Mouse (Mus musculus): ENCODE measurements at regions not wholly inside any gene's neighbourhood (a gene's known extent, or its start where the extent isn't known, plus 50 kb on each side); places are given as distances from the start of the nearest gene placed in this dataset.

DNA sequence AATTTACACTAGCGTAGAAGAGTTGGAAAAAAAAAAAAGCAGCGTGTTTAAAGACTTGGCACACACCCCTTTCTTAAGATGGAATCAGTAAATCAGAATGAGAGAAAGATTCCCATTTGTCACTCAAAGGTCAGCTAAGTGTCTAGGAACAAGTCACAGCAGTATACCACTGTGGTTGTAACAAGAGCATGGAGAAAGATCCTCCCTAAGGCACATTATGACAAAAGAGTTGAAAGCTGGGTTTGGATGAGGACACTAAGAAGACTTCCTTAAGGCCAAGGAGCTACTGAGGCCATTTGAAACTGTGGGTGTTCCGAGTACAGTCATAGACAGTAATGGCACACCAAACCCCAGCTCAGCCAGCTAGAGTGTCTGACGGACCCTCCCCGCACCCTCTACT is 167.2 kb downstream of the Btg1 start:
- in situ Hi-C loops (cut with MboI, MseI): no loop called here

- in situ Hi-C loops (cut with MboI, MseI): no loop called here
These were observed 170.2 kb downstream of the Btg1 start for GRCm38 (mm10) chr10:96786903-96787571.

- in situ Hi-C loops (cut with MboI, MseI): no loop called here
These were observed 170.8 kb downstream of the Btg1 start for GRCm38 (mm10) chr10:96787572-96787946.

DNA sequence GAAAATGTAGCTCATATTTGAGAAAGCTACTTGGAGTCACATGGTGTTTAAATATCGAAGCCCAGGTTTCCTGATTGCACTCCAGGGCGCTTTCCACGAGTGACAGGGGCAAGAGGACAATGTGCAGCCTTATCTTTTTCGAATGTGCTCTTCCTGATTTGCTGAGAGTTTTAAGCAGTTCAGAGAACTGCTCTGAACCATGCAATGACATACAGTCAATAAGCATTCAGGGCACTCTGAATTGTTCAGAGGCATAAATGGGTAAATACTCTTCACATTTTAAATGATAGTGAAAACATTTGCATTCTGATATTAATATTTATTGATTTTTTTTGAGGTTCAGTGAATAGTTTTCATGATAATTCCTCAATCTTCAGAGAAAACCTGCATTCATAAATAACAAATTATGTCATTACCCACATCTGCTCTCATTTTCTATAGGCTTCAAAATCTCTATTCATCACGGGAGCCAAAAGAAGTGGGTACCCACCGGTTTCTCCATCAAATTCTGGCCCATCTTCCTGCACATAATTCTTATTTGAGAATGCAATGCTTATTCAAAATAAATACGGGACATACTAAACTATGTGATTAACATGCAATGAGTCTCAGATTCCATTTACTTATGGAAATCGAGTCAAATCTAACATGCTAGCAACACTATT is 171.7 kb downstream of the Btg1 start:
- in situ Hi-C loops (cut with MboI, MseI): no loop called here

DNA sequence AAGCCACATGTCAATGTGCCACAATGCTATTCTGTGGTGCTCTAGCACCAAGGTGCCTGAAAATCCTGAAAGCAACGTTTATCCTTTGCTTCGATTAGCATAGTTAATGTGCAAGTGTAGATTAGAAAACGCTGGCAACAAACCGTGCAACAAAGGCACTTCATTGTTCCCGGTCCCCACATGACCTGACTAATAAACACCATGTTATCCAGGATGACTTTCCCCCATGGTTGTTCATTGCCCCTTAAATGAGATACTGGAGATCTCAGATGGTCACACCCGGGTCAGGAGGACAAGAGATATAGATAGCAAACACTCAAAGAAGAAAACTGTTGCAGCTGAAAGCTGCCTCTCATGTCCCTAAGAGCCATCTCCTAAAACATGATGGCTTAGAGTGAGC is 180.3 kb downstream of the Btg1 start:
- in situ Hi-C loops (cut with MboI, MseI): no loop called here

DNA sequence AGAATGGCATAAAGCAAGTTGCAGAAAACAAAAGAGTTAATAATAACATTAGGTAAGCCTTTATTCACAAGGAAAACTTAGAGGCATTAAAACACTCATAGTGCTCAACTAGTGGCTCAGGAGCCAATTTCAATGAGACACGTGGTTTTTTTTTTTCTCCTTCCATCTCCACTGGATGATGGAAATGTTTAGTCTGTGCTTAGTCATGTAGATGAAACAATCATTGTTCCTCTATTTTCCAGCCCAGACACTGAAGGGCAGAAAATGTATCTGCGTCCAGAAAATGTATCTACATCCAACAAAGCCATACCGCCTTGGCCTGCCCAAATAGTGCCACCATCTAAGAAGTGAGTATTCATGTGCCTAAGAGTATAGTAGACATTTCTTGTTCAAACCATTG is 184.0 kb downstream of the Btg1 start:
- in situ Hi-C loops (cut with MboI, MseI): no loop called here

- in situ Hi-C loops (cut with MboI, MseI): no loop called here
These were observed 187.4 kb downstream of the Btg1 start for GRCm38 (mm10) chr10:96804030-96804784.

- in situ Hi-C loops (cut with MboI, MseI): no loop called here
These were observed 189.8 kb downstream of the Btg1 start for GRCm38 (mm10) chr10:96806579-96806978.

DNA sequence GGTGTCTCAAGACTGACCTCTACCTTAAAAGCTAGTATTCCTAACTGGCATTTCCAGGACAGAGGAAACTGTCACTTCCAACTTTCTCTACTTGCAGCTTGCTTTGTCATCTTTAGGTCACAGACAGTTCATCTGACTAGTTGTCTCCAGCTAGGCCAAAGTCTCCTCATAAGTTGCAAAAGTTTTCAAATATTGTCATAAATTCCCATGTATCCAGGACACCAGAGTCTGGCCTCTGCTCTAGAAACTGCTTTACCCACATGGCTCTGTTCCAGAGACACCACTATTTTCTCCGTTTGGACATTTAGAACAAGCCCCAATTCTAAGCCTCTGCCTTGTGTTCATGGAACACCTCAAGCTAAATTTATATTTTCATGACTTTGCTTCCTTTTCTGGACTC is 205.0 kb downstream of the Btg1 start:
- in situ Hi-C loops (cut with MboI, MseI): no loop called here

DNA sequence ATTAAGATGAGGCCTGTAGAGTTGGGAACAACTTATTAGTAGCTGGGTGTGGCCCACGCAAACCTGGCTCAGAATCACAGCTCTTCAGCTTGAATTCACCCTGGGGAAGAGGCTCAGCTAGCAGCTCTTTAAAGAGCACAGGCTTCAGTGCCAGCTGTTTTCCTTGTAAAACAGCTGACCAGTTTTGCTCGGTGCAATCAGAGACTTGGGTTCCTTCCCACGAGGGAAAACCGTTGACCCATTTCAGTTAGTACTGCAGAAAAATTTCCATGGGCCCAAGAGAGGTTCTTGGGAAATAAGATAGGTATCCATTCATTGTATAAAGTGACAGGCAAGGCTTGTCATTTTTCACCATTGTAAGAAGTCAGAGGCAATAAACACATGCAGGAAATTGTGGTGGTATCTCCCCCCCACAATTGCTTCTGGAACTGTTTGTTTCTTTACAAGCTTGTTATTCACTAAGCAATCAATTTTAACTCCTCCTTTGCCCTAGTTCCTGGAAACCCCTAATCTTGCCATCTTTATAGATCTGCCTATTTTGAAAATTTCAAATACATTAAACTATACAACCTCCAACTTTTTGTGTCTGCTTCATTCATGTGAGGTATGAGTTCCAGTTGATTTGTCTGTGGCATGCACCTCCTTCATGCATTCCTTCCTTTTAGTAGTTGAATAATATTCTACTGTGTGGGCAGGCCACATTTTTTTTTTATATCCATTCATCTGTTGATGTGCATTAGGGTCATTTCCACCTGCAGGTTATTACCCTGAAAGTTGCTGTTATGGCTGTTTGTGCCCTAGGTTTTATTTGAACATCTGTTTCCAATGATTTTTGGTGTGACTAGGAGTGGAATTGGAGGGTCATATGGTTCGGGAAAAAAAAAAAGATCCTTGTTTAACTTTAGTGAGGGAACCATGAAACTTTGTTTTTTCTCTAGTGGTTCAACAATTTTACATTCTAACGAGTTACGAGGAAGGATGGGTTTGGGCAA is 205.8 kb downstream of the Btg1 start:
- in situ Hi-C loops (cut with MboI, MseI): no loop called here

- in situ Hi-C loops (cut with MboI, MseI): no loop called here
These were observed 209.5 kb downstream of the Btg1 start for GRCm38 (mm10) chr10:96826234-96826788.

DNA sequence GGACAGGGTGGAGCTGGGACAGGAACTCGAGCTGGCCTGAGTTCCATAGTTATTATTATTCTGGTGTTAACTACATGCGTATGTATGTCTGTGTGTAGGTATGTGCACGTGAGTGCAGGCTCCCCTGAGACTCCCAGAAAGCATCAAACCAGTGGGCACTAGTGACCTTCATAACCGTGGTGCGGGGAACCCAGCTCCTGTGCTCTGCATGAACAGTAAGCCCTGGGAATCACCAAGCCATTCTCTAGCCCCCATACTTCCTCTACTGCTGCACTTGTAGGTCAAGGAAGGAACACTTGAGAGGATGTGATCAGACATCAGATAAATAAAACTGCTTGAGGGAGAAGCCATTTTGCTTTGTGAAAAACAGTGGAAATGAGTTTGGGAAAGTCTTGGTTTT is 211.2 kb downstream of the Btg1 start:
- in situ Hi-C loops (cut with MboI, MseI): no loop called here

DNA sequence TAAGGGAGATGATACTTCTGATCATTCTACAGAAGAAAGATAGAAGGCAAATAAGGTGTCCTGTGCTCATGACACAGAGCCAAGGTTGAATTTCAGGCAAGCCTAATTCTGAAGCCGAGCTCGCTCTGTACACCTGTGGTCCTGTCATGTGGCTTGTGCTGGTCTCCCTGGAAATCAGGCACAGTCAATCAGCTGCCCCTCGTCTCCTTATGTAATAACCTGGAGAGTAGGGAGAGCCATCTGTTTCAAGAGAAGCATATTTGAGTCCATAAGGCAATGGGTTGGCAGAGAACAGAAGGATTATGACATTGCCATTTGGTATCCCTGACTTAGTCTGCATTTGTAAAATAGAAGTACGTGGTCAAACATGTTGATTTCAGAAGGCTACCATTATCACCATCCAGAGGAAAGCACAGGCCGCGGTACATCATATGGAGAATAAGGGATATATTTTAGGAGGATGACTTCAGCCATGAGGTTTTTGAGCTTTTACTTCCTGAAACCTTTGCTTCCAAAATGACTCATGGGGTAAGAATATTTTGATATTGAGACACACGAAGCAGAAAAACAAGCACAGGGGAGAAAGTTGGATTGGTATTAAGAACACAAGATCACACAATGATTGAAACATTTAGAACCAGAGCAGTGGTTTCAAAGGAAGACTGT is 211.9 kb downstream of the Btg1 start:
- in situ Hi-C loops (cut with MboI, MseI): no loop called here

DNA sequence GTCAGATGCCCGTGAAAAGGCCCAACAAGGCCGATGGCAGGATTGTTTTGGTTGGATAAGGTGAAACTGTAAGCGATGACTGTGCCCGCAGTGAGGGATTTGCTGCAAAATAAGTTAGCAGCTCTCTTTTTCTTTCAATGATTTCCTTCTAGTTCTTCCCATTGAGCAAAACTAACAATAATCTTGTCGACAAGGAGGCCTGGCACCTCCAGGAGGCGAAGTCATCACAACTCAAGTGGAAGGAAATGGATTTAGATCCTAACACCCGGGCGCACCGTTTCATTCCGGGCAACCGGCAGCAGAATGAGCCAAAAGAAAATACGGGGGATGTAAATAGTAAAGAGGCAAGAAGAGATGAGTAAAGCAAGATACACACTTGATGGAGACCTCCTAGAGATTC is 214.3 kb downstream of the Btg1 start:
- in situ Hi-C loops (cut with MboI, MseI): no loop called here

DNA sequence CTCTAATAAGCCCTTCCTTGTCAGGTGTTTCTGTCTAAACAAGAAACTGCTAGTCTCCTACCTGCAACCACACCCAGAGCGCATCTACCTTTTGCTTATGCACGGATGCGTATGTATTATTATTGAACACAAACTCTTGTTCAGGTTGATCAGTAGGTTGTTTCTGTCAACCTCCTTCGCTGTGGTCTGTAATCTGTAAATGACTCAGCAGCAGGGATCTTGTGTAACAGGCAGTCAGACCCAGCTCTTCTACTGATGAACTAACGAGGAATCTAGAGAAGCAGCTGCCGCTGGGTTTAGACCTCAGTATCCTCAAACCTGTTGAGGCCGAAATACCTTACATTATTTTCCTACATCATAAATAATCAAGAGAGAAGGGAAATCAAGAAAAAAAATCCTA is 220.4 kb downstream of the Btg1 start:
- in situ Hi-C loops (cut with MboI, MseI): no loop called here

DNA sequence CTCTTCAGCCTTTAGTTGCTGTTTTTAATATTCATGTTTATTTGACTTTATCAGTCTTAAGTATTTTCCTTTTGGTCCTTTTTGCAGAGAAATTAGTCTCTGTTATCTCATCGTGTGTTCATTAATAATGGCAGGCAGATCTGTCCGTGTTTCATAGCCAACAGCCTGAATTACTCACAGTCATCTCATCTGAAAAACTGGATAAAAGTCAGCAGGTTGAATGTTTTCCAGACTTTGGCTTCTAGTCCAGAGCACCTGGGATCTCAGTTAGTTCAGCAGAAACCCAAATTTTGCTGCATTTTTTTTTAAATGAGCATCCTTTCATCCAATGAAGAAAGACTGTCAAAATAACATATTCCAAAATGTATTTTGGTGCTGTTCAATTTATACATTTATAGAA is 224.3 kb downstream of the Btg1 start:
- in situ Hi-C loops (cut with MboI, MseI): no loop called here

DNA sequence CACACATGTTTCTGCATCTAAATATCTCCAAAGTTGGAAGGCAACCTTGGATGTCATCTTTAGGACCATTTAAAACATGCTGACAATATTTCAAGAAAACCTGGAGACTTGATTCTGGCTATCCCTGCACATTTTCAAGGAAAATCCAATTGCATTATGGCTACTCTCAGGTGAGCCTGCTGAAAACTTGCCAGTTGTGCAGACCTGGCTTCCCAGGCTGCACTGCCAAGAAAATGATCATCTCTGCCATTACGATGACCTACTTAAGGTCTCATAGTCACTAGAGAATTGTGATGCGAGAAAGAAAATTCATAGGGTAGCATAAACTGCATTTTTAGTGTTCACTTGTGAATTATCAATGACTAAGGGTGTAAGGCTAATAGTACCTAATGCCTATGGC is 225.2 kb downstream of the Btg1 start:
- in situ Hi-C loops (cut with MboI, MseI): no loop called here

DNA sequence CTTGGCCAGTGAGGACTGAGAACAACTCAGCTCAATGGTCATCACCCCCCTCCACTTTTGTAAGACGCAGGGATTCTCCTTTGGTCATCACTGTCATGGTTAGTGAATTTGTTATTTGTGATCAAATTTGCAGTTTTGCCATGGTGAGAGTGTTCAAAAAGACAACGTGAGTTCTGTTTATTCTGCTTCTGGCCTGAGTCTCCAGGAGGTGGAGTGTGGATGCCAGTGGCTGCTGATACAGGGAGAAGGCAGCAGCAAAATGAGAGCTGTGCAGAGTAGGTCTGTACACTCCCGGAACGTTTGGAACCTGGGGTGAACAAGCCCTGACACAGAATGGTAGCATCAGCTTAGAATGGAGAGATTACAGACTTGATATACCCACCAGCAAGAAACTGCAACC is 229.1 kb downstream of the Btg1 start:
- in situ Hi-C loops (cut with MboI, MseI): no loop called here

DNA sequence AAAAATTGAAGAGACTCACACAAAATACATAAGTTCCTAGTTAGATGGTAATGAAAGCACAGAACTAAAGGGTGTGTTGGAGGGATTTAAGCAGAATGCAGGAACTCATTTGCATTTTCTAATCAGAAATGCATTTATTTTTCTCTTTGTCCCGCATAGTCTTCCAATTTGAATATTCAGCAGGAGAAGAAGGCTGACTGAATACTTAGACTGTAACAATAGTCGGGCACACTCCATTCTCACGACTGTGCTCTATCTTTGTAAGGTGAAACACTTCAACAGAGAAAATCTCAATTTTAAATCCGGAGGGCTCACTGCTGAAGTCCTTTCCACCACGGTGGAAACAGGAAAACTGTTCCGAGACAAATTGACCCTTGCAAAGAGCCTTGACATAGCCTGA is 230.2 kb downstream of the Btg1 start:
- in situ Hi-C loops (cut with MboI, MseI): no loop called here

- in situ Hi-C loops (cut with MboI, MseI): no loop called here
These were observed 230.8 kb downstream of the Btg1 start for GRCm38 (mm10) chr10:96847433-96848165.
